Mouse (Mus musculus): ENCODE results near the gene Rab11fip4.
A peak's percentile ranks its signal among the peaks of the same experiment; 100 is the strongest.

The Rab11fip4 gene

GRCm38 (mm10) chr11:79590664-79591590, at the start of gene Rab11fip4:
Gene Rab11fip4, plus strand, starts transcription at chr11:79591212.
- no peak for DNase-seq (ENCODE audit: low spot score in 2 of 2)

GRCm38 (mm10) chr11:79552622-79553021, 38.4 kb upstream of the Rab11fip4 start:
- DNase-seq (ENCODE audit: low spot score in 2 of 2) = no peak

- no peak for DNase-seq (ENCODE audit: low spot score in 2 of 2)
These were observed 30.5 kb upstream of the Rab11fip4 start for GRCm38 (mm10) chr11:79560536-79560935.

DNA sequence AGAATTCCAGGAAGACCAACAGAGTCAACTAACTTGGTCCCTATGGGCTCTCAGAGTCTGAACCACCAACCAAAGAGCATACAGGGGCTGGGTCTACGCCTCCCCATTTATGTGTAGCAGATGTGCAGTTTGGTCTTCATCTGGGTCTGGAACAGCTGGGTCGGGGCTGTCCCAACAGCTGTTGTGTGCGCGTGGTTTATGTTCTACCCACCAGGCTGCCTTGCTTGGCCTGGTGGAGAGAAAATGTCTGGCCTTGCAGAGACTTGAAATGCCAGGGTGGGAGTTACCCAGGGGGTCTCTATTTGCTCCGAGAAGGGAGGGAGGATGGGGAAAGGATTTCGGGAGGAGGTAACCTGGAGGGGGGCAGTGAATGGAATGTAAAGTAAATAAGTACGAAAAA, 27.5 kb upstream of the Rab11fip4 start:
- DNase-seq (ENCODE audit: low spot score in 2 of 2) = no peak

GRCm38 (mm10) chr11:79566947-79567346, 24.1 kb upstream of the Rab11fip4 start:
- DNase-seq (ENCODE audit: low spot score in 2 of 2) = no peak

DNA sequence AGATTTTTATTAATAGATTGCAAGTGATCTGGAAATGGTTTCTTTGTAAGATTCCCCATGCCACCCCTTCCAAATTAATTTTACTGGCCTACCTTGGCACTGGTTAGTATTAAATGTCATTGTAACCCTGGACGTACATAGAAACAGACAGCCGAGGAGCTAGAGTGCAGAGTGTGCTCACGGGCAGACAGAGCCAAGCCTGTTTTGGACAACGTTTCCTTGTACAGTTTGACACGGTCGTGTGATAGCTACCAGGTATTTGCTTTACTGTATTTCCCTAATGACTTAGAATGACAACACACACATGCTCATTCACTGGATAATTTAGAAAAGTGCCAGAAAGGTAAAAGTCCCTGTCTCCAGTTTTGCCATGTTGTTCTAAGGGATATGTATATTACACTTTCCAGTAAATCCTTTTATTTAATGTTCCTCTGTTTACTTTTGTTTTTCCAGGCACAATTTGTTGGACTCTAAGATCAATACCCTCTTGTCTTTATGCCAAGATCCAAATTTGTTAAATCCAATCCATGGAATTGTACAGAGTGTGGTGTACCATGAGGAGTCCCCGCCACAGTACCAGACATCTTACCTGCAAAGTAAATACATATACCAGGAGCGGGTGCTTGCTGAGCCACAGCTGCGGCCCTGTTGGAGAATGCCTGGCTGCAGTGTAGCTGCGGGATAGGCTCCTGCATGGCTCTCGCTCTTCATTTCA, 22.7 kb upstream of the Rab11fip4 start:
- DNase-seq (ENCODE audit: low spot score in 2 of 2) = no peak

- DNase-seq (ENCODE audit: low spot score in 2 of 2) = no peak
These were observed 20.7 kb upstream of the Rab11fip4 start for GRCm38 (mm10) chr11:79570319-79570718.

DNA sequence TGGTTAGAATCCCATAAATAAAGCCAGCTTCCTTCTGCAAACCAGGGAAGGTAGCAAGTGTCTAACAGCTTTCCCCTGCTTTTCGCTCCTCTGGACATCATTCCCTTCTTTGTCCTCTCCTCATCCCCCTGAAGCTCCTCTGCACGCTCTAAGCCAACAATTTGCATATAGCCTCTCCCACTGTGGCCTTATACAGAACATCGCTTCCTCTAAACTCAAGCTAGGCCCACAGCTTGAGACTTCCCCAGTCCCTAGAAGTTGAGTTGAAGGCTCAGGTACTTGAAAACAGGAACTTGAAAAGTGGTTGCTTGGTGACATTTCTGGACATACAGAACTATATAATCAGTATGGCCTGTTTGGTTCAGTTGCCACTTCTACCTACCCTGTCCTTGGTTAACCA, 17.2 kb upstream of the Rab11fip4 start:
- DNase-seq (ENCODE audit: low spot score in 2 of 2) = no peak

GRCm38 (mm10) chr11:79575383-79576073, 15.5 kb upstream of the Rab11fip4 start:
- DNase-seq (ENCODE audit: low spot score in 2 of 2) = no peak

- DNase-seq (ENCODE audit: low spot score in 2 of 2) = peak; percentile 33 to 59
These were observed 13.3 kb upstream of the Rab11fip4 start for GRCm38 (mm10) chr11:79577741-79578140.

DNA sequence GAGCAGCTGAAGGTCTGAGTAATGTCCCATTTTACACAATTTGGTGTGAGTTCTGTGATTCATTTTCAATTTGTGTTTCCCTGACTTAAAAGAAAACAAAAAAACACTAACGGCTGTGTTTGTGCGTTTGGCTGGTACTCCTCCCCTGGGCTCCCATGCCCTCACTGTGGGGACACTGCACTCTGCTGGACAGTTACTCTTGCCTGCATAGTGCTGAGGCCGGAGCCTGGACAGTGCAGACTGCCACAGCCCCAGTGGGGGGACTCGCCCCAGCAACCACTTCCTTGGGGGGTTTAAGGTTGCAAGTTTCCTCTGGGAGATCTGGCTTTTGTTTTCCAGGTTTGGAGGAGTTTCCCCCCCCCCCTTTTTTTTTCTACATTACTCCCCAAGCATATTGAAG, 10.4 kb upstream of the Rab11fip4 start:
- DNase-seq (ENCODE audit: low spot score in 2 of 2) = no peak

- DNase-seq (ENCODE audit: low spot score in 2 of 2) = no peak
These were observed 9.8 kb upstream of the Rab11fip4 start for GRCm38 (mm10) chr11:79581257-79581656.

DNA sequence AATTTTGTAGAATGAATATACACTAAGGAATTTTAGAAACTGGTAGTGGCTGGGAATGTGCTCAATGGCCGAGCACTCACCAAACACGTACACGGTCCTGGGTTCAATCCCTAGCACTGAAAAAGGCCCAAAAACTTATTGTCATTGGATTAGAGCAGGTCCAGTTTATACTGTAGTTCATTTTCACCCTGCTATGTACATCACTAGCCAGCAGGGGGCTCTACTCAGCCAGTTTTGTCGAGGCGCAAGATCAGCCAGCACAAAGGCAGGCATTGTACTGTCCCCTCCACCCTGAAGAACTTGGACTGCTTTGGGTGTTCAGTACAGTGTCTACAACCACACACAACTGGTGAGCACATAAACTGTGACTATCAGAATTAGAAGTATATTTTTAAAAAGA, 6.8 kb upstream of the Rab11fip4 start:
- DNase-seq (ENCODE audit: low spot score in 2 of 2) = peak in 1 of 2 experiments; percentile 26

GRCm38 (mm10) chr11:79589317-79590075, 1.5 kb upstream of the Rab11fip4 start:
- DNase-seq (ENCODE audit: low spot score in 2 of 2) = no peak

DNA sequence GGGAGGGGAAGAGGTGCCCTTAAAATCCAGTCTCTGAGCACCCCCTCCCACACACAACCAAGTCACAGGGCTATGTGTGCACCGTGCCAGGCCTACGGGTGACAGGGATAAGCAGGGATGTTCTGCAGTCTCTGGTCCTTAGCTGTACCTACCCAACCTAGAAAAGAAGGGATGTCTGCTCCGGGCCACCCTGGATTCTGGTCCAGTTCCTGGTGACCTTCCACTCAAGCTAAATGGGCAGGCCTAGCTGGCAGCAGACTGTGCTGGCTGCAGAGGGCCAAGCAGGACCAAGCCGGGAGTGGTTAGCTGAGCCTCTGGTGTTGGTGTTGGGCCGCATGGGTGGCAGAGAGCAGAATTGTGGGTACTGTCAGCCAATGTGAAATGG, 571 bp downstream of the Rab11fip4 start:
- no peak for DNase-seq (ENCODE audit: low spot score in 2 of 2)

DNA sequence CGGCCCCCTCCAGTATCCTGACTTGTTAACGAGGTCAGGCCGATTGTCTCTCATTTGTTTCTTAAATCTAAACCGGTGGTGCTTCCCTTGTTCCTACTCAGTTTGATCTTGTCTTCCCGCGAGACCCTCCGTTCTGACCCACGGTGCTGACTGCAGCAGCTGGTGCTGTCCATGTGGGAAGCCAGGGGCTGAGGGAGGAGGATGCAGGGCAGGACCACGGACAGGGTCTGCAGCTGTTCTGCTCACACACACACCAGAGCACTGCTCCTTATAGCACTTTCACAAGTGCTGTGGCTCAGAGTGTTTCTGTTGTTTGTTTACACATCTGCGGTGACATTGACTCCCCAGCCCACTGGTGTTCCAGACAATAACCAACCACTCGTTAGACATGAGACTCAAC, 2.5 kb downstream of the Rab11fip4 start:
- DNase-seq (ENCODE audit: low spot score in 2 of 2) = no peak

DNA sequence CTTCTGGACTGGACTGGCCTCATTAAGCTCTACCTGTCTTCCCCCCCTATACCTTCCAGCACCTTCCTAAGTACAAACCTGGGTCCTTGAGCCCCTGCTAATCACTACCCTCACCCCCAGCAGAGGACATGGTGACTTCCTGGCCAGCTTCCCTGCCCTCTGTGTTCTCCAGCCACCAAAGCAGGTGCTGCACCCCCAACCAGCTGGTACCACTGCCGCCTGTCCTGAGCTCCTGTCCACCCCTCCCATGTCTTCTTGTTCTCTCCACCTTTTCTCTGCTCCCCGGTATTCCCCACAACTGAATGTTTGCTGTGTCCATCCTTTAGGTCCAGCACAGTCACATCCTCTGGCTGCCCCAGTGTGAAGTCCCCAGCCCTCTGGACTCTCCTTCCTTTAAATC, 19.4 kb downstream of the Rab11fip4 start:
- no peak for DNase-seq (ENCODE audit: low spot score in 2 of 2)

DNA sequence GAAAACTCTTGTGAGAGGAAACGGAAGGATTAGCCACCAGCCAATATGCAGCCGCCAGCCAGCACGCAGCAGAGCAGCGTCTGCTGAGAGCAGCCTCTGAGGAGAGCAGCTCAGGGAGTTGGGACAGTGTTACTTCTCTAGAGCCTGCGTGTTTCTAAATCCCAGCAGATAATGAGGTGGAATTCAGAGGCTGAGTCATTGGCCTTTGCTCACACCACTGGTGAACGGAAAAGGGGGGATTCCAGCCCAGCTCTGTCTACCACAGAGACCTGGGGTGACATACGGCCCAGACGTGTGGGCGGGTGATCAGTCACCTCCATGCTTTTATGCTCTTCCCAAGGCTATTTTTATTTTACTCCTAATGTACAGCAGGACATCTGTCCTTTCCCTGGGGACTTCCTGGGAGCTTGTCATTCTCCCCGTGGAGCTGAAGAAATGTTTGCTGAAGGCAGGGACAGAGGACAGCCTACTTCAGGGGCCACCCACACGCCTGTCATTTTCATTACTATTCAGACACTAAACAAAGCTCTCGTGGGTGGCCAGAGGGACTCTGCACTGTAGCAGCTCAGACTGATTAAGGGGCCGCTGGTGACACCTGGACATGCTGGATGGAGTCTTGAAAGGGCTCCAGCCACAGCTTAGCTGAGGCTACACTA, 20.1 kb downstream of the Rab11fip4 start:
- DNase-seq (ENCODE audit: low spot score in 2 of 2) = no peak

DNA sequence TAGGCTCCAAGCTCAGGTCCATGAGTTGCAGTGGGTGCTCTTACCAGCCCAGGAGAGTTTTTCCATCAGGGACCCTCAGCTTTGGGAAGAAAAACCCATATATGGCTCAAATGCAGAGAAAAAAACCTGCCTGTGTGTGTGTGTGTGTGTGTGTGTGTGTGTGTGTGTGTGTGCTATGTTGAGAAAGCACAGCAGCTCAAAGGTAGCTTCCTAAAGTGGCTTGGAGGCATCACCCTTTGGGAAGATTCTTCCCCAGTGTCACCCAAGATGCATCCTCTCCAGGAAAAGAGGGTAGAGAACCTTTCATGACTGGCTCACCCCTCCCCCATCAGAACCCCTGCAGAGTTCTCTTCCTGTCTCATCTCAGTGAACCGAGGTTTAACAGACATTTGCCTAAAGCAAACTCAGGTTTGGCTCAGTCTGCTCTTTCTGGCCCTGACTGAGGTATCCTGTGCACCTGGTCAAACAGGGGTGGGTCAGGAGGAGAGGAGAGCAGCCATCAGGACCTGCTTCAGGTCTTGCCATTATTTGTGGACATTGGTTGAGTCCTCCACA, 21.1 kb downstream of the Rab11fip4 start:
- no peak for DNase-seq (ENCODE audit: low spot score in 2 of 2)

DNA sequence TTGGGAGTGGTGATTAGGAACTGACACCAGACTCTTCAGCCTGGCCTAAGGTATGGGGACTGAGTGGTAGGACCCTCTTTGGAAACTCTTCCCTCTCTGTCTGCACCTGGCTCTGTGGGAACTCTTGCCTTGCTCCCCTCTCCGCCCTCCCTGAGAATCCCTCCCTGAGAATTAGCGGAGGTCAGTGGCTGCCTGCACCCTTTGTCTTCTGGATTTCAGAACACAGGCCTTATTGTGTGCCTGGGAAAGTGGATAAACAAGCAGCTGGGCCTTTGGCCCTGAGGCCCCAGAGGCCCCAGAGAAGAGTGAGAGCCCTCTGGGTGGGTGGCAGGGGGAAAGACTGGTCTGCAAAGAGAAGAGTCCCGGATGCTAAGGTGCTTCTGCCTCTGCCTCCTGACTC, 22.1 kb downstream of the Rab11fip4 start:
- DNase-seq (ENCODE audit: low spot score in 2 of 2) = no peak

- DNase-seq (ENCODE audit: low spot score in 2 of 2) = no peak
These were observed 22.7 kb downstream of the Rab11fip4 start for GRCm38 (mm10) chr11:79613711-79614110.
